Mouse (Mus musculus): ENCODE results near the gene Tescl. TPM values are rescaled to one million over a fixed set of nuclear protein-coding genes. Genes with fewer than 3 reads are reported as not detected.
A peak's percentile ranks its signal among the peaks of the same experiment; 100 is the strongest.

The Tescl gene
- total RNA-seq, 2 experiments from 2014 or later, result not detected

DNA sequence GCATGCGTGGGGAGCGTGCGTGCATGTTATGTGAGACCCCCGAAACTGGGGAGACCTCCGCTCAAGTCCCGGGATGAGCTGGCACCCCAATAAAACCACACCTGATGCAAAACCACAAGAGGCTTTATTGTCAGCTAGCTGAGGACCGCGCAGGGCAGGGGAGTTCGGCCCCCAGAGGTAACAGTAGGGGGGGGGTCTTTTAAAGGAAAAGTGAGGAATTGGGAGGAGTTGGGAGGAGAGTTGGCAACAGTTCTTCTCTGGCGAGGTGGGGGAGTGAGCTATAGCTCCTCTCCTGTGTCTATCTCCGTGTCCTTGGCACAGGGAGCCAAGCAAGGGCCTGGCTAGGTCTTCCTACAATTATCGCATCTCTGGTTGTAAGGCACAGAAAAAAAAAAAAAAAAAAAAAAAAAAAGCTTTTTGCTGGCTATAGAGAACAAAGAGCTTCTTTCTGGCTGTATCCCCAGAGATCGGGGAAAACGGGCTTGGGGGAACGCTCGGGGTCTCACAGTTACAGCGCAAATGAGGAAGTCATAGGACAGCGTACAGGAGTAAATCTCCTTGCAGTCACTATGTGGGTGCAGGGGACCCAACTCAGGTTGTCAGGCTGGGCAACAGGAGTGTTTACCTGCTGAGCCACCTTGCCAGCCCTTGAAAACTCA is 33.8 kb downstream of the Tescl start:
- DNase-seq, result no peak

DNA sequence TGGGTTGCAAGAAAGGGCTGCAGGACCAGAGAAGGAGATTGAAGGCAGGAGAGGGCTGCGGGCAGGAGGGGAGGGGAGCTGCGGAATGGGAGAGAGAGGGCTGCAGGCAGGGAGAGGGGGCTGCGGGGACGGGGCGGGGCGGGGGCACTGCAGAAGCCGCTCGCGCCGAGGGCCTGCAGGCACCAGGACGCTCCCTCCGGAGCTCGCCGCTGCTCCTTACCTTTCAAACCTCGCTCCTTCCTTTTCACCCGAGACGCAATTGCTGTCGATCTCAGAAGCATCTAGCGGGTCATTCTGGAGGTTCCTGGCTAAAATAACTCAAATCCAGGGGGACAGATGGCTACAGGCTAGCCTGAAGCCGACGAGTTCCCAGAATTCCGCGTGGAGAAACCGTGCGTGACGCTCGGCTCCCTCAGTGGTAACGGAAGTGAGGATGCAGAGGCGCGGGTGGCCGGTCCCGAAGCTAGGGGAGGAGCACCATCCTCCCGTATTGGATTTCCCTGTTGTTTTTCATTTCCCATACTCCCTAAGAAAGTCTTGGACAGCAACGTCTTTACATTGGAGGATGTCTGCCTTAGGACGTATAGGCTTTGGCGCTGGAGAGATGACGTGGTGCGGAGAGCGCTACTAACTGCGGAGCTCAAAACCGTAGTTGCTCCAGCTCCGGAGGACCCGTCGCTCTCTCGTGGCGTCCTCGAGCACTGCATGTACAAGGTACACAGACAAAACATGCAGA is 34.6 kb downstream of the Tescl start:
- peak; percentile 59 for DNase-seq

GRCm38 (mm10) chr7:24298635-24298972 is 35.1 kb downstream of the Tescl start:
- DNase-seq, result no peak

GRCm38 (mm10) chr7:24297361-24298095 is 36.2 kb downstream of the Tescl start:
- DNase-seq, result no peak

GRCm38 (mm10) chr7:24296386-24296785 is 37.4 kb downstream of the Tescl start:
- DNase-seq, result no peak

DNA sequence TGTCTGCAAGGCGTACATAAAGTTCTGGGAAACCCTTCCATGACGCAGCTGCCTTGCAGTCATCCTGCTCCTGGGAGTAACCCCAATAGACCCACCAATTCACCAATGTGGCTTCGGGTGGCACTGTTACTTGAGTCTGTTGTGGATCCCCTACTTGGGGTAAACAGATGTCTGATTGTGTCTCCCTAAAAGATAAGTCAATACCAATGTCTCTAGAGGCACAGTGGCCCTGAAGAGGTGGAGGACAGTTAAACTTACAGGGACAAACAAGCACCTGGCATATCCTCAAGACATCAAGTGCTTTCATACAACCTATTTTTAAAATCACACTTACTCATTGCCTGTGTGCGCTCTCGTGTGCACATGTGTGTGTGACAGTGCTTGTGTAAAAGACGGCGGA is 38.4 kb downstream of the Tescl start:
- no peak for DNase-seq

GRCm38 (mm10) chr7:24294763-24295162 is 39.0 kb downstream of the Tescl start:
- no peak for DNase-seq

DNA sequence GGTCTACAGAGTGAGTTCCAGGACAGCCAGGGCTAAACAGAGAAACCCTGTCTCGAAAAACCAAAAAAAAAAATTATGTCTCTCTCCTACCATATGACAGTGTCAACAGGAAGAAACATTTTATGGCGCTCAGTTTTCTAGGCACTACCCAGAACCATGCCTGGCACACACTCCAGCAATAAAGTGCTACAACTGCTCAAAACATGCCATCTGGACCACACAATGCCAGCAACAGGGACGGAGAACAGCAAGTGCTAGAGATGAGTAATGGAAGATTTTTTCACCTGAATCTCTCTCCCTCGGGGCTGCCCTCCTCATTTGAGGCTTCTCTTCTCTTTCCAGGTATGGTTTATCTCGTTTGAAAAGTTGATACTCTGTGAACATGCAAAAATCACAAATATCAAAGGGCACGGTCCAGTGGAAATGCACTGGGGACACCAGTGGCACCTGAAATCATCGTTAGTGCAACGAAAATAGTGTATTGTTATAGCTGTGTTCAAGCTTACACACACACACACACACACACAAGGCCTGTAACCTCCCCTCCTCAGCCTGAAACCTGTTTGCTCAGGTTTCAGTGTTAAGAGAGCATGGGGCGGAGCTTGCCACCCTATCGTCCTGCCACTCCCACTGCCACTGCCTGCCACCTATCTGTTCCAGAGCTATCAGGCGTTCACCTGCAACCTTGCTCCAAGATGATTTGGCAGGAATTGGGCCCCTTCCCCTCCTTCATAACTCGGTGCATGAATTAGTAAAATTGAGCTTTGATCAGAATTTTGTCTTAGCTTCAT is 40.5 kb downstream of the Tescl start:
- no peak for DNase-seq

DNA sequence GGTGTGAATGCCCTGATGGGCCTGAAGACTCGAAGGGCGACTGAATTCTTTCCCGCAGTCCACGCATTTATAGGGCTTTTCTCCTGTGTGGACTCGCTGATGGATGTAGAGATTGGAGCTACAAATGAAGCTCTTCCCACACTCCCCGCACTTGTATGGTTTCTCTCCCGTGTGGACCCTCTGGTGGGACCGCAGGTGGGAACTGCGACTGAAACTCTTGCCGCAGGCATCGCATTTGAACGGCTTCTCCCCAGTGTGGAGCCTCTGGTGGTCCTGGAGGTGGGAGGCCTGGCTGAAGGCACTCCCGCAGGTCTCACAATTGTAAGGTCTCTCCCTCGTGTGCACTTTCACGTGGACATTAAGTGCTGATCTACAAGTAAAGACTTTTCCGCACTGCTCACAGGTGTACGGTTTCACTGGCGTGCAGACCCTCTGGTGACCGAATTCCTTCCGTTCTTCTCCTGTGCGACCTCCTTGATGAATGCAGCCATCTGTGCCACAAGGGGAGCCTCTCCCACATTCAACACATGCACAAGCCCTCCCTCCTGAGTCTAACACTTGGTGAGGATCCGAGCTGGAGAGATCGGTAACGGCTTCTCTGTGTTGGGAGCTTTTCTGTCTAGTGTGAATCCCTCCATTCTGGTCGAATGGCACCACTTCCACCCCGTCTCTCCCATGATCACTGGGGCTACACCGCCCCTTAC is 42.2 kb downstream of the Tescl start:
- no peak for DNase-seq

DNA sequence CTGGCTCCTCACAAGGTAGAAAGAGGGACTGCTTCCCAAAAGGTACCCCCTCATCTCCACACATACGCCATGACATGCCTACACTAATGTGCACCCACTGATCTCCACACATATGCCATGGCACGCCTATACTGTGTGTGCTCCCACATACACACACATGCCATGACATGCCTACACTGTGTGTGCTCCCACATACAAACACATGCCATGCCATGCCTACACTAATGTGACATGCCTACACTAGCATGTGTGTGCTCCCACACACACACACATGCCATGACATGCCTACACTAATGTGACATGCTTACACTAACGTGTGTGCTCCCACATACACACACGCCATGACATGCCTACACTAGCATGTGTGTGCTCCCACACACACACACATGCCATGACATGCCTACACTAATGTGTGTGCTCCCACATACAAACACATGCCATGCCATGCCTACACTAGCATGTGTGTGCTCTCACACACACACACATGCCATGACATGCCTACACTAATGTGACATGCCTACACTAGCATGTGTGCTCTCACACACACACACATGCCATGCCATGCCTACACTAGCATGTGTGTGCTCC is 43.5 kb downstream of the Tescl start:
- no peak for DNase-seq

GRCm38 (mm10) chr7:24288512-24288911 is 45.2 kb downstream of the Tescl start:
- DNase-seq, result no peak

DNA sequence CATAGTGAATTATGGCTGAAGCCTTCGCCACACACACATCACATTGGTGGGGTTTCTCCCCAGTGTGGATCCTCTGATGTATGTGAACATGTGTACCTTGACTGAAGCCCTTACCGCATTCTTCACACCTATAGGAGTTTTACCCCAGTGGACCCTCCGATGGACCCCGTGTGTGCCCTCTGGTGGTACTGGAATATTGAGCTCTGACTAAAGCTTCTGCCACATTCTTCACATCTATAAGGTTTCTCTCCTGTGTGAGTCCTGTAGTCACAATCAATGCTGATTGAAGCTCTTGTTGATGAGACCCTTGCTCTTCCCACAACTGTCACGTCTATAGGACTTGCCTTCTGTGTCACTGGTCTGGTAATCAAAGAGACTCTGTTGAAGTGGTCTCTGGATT is 46.1 kb downstream of the Tescl start:
- no peak for DNase-seq

- DNase-seq, result no peak
Observed at GRCm38 (mm10) chr7:24286916-24287315, 46.8 kb downstream of the Tescl start.

GRCm38 (mm10) chr7:24286090-24286489 is 47.6 kb downstream of the Tescl start:
- no peak for DNase-seq

Small RNA genes lying within 50 kb of the gene (microRNA-seq; reads per million reads assigned to microRNA genes)
- gene Gm27592, result 0 reads per million in 2 experiments

Other genes with a start within 250 kb of the Tescl start
- 1 to 10 TPM; 2.8 to 4.1 TPM for gene Zfp112, start 221.6 kb downstream of the Tescl start, total RNA-seq (2021)
- 1 to 10 TPM; 5.1 to 7.5 TPM for gene Zfp235, start 199.8 kb downstream of the Tescl start, total RNA-seq (2021)
- gene Zfp114, start 158.9 kb downstream of the Tescl start, total RNA-seq (2021), result under 1 TPM; 0.26 to 0.81 TPM
- 1 to 10 TPM; 5.0 to 6.7 TPM for gene Zfp111, start 122.5 kb downstream of the Tescl start, total RNA-seq (2021)
- gene Zfp109, start 96.4 kb downstream of the Tescl start, total RNA-seq (2021), result 1 to 10 TPM; 1.6 to 2.4 TPM
- 1 to 10 TPM; 1.5 to 1.6 TPM for gene Zfp108, start 79.1 kb downstream of the Tescl start, total RNA-seq (2021)
- 1 to 10 TPM; 2.9 to 4.2 TPM for gene Zfp93, start 63.5 kb downstream of the Tescl start, total RNA-seq (2021)
- 1 to 10 TPM; 4.2 to 5.6 TPM for gene Zfp61, start 32.7 kb downstream of the Tescl start, total RNA-seq (2021)
- gene Zfp94, start 17.3 kb downstream of the Tescl start, total RNA-seq (2021), result 1 to 10 TPM; 2.1 to 4.0 TPM
- not detected for gene Lypd5, start 15.3 kb upstream of the Tescl start, total RNA-seq (2021)
- 1 to 10 TPM in 1 of 2 experiments, under 1 TPM in 1; 0.14 to 1.8 TPM for gene Kcnn4, start 36.3 kb upstream of the Tescl start, total RNA-seq (2021)
- gene Smg9, start 65.7 kb upstream of the Tescl start, total RNA-seq (2021), result 10 to 100 TPM; 15.4 to 17.1 TPM
- under 1 TPM in 1 of 2 experiments, not detected in 1; 0.21 TPM for gene Irgc1, start 118.4 kb upstream of the Tescl start, total RNA-seq (2021)
- 1 to 10 TPM; 2.0 to 3.0 TPM for gene Plaur, start 128.5 kb upstream of the Tescl start, total RNA-seq (2021)
- 10 to 100 TPM; 14.7 to 17.4 TPM for gene Cadm4, start 148.1 kb upstream of the Tescl start, total RNA-seq (2021)
- gene Zfp428, start 173.1 kb upstream of the Tescl start, total RNA-seq (2021), result 10 to 100 TPM; 11.4 to 11.6 TPM
- gene AC161166.1, start 178.5 kb upstream of the Tescl start, total RNA-seq (2021), result not detected
- 10 to 100 TPM; 12.8 to 15.3 TPM for gene Irgq, start 196.8 kb upstream of the Tescl start, total RNA-seq (2021)
- not detected for gene Pinlyp, start 212.2 kb upstream of the Tescl start, total RNA-seq (2021)
- 10 to 100 TPM; 22.5 to 26.3 TPM for gene Xrcc1, start 212.4 kb upstream of the Tescl start, total RNA-seq (2021)